Mouse (Mus musculus) liver, embryonic 14.5 days (tissue): ENCODE measurements at regions not wholly inside any gene's neighbourhood (a gene's known extent, or its start where the extent isn't known, plus 50 kb on each side); places are given as distances from the start of the nearest gene placed in this dataset.

Experiments used
- CTCF ChIP-seq: IDR thresholded peaks from 2 replicates; pipeline ENCODE4 v1.5.1; 2016; ENCODE audit warnings: antibody characterized with exemption, low read depth, control low read depth
- EP300 ChIP-seq: IDR thresholded peaks from 2 replicates; pipeline ENCODE4 v1.6.1; 2016; ENCODE audit warnings: antibody characterized with exemption, low read depth

DNA sequence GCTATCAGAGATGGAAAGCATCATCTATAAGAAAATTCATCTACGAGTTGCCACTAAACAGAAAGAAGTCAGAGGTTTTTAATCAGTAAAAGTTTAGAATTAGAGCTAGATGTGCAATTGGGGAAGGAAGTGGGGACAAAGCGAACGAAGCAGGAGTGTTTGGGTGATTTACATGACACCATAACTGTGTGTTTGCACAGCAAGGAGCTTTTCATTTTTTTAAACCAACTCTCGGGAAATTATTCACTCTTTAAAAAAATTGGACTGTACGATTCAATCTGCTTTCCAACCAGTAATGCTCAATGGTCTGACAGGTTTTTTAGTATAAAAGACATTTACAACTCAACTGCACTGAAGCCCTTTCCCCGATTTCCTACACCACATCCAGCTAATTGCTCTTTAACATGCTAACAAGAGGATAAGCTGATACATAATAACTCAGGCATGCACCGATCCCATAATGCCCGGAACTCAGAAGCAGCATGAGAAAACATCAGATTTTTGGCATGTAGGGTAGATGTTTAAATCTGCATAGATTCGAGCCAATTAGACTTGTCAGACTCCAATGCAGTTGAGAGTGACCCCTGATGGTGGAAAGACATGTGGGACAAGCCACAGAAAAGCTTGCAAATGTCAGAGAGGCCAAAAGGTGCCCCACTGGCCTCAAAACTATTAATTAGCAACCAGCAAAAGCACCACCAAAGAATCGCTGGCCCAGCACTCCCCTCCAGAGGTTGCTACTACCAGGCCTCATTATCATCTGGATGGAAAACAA, 282.8 kb upstream of the Mms22l start:
- TF ChIP-seq EP300 (no peak), CTCF (no peak)
